Mouse (Mus musculus) left cerebral cortex, postnatal 4 days (tissue): ENCODE data around the gene Khnyn. TPM values are rescaled to one million over a fixed set of nuclear protein-coding genes. Genes with fewer than 3 reads are reported as not detected.

Source experiments
- DNase-seq: peaks from one replicate; pipeline ENCODE4 v3.0.0-alpha.2; 2022
- intact Hi-C: fragments of 180-260 bp; cut with DNase I; formaldehyde crosslinking; loops from one replicate; pipeline ENCODE4 v1.15.1; 2025
- total RNA-seq, 2 experiments: library from RNA; stranded (reverse); gene quantifications; 2 replicates each; pipeline ENCODE4 v1.2.3; 2021

The Khnyn gene
- 10 to 100 TPM; 12.5 to 13.4 TPM for total RNA-seq

GRCm38 (mm10) chr14:55884713-55885113 is at the start of gene Khnyn:
Khnyn (plus strand) TSS chr14:55884947.
- peak; percentile 92 for DNase-seq
- intact Hi-C loops = no loop called here

GRCm38 (mm10) chr14:55838312-55838711 is 46.4 kb upstream of the Khnyn start:
- intact Hi-C loops = no loop called here
- no peak for DNase-seq

DNA sequence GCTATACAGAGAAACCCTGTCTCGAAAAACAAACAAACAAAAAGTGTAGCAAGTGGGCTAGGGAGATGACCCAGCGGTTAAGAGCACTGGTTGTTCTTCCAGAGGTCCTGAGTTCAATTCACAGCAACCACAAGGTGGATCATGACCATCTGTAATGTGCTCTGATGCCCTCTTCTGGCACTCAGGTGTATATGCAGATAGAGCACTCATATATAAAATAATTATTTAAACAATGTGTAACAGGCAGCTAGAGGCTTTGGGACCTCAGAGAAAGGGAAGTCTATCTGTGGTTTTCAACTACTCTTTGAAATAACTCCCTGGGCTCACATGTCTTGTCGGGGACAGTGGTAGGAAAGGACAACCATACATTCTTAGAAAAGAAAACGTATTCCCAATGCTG is 46.0 kb upstream of the Khnyn start:
- no peak for DNase-seq
- intact Hi-C loops = no loop called here

GRCm38 (mm10) chr14:55840853-55841366 is 43.8 kb upstream of the Khnyn start:
- no peak for DNase-seq

GRCm38 (mm10) chr14:55842794-55843193 is 42.0 kb upstream of the Khnyn start:
- intact Hi-C loops = no loop called here
- DNase-seq = no peak

More at GRCm38 (mm10) chr14:55840853-55841366, 43.8 kb upstream of the Khnyn start:
- intact Hi-C loops = no loop called here

- no peak for DNase-seq
- intact Hi-C loops = no loop called here
Observed at GRCm38 (mm10) chr14:55845506-55846294, 39.0 kb upstream of the Khnyn start.

DNA sequence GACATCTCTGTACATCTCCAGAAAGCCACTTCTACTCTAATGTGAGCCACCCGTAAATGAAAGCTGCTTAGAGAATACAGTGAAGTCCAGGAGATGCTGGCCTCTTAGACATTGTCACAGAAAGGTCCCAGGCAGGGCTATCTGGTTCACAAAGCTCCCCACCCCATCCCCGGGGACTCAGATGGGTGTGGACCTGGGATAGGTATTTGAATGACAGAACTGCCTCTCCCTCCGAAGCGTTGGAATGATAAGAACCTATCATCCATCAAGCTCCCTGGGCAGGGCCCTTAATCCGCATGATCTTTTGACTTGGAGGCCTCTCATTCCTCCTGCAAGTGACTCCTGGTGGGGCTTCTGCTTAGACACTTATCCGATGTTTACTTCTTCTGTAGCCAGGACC is 33.9 kb upstream of the Khnyn start:
- intact Hi-C loops = no loop called here
- no peak for DNase-seq

GRCm38 (mm10) chr14:55852646-55853551 is 31.8 kb upstream of the Khnyn start:
- DNase-seq = peak; percentile 79
- intact Hi-C loops = no loop called here

DNA sequence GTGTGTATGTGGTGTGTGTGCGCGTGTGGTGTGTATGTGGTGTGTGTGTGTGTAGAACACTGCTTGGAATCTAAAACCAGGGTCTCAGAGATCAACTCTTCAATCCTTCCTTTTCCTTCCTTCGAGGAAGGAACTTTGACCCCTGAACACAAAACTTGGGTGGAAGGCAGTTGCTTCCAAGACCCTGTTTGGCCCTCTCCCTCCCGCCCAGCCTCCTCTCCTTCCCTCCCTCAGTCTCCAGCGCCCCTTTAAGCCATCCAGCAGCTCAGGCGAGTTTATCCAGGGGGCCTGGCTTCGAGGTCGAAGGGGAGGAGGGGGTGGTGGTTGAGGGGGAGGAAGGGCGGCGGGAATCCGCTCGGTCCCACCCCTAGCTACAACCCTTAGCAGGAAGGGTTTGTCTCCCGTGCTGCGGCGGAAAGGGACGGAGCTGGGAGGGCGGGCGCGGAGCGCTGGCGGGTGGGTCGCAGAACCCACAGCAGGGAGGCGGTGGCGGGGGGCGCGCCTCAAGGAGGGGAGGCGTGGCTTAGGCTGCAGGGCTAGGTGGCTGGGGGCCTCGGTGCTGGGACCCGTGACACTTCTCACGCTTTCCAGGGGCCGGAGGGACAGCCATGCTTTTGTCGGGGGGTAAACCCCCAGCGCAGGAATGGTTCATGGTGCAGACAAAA is 31.0 kb upstream of the Khnyn start, which contains the start of gene Nynrin:
Gene Nynrin (plus strand): TSS at position 390 of the 665 bp plus-strand sequence.
- DNase-seq = peak; percentile 75
- intact Hi-C loops = no loop called here

DNA sequence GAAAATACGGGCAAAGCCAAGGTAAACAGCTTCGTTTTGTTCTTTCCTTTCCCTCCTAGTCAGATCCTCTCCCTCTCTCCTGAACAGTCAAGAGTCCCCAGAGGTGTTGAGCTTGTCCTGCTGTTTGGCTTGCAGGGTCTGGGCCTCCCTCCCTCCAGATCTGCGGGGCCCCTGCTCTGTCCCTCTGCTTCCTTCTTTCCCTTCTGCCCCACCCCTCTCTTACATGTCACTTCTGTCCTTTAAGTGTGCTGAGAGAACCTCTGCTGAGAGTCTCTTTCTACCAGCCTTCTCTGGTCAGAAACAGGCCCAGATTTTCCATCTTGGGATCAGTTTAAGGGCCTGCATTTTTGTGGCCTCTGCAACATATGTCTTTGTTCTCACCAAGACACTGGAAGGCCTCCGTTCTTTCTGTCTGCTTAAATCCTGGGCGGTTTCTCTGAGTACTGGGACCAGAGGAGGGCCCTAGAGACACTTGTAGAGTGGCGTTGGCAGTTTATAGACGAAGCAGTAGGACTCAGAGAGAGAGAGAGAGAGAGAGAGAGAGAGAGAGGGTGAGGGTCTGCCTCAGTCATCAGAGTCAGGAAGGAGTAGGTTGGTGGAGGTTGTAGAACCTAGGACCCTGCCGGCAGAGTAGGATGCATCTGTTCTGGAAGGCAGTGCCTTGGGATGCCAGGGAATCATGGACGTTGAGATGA is 30.2 kb upstream of the Khnyn start:
- no peak for DNase-seq
- intact Hi-C loops = no loop called here

- DNase-seq = no peak
- intact Hi-C loops = no loop called here
Observed at GRCm38 (mm10) chr14:55855101-55855561, 29.6 kb upstream of the Khnyn start.

- intact Hi-C loops = no loop called here
- DNase-seq = no peak
Observed at GRCm38 (mm10) chr14:55857588-55857987, 27.2 kb upstream of the Khnyn start.

- DNase-seq = no peak
- intact Hi-C loops = loop anchor here (5.0 kb wide), 1 partner anchor 40 kb away; the partner anchor contains the start of gene Nfatc4
Observed at GRCm38 (mm10) chr14:55862186-55862585, 22.6 kb upstream of the Khnyn start.

GRCm38 (mm10) chr14:55862970-55863369 is 21.8 kb upstream of the Khnyn start:
- DNase-seq = no peak
- intact Hi-C loops = loop anchor here (5.0 kb wide), 1 partner anchor 41 kb away; the partner anchor contains the start of gene Nfatc4

DNA sequence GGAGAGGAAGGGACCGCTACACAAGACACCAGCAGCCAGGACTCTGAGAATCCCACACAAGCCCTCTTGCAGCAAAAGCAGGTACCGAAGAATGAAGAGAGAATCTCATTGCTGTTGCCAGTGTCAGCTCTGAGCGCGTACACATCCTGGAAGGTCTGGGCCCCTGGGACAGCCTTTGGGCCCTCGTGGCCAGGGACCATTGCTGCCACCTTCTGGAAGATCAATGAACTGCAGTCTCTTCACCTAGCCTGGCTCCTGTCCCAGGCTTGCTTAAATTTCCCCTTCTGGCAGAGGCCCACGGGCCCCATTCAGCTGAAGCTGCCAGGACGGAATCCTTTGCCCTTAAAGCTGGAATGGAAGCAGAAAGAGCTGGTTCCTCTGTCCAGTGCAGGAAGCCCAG is 21.0 kb upstream of the Khnyn start:
- DNase-seq = peak; percentile 75
- intact Hi-C loops = loop anchor here (5.0 kb wide), 1 partner anchor 41 kb away; the partner anchor contains the start of gene Nfatc4

- DNase-seq = peak; percentile 51
- intact Hi-C loops = no loop called here
Observed at GRCm38 (mm10) chr14:55866962-55867361, 17.8 kb upstream of the Khnyn start.

- intact Hi-C loops = no loop called here
- DNase-seq = no peak
Observed at GRCm38 (mm10) chr14:55868230-55869026, 16.3 kb upstream of the Khnyn start.

DNA sequence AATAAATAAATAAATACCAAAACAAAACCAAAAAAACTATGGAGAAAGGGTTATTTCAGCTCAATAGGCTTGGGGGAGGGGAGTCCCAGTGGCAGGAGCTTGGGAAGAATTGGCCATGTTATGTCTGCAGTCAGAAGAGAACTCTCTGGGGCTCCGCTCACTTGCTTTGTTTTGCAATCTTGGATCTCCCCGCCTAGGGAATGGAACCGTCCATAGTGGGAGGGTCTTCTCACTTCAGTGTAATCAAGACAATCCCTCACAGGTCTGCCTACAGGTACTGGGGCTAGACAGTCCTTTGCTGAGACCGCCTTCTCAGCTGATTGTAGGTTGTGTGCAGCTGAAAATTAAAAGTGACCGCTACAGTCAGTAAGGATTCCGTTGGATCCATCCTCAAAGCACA is 15.2 kb upstream of the Khnyn start:
- intact Hi-C loops = no loop called here

DNA sequence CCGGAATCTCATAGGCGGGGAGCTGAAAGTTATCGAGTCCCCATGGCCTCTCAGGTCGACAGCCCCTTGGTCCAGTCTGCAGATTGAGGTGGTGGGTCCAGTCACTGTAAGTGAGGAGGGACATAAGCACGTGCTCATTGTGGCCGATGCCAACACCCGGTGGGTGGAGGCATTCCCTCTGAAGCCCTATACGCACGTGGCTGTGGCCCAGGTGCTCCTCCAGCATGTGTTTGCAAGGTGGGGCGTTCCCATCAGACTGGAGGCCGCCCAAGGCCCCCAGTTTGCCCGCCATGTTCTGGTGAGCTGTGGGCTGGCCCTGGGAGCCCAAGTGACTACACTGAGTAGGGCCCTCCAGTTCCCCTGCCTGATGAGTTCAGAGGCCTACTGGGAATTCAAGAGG is 12.7 kb upstream of the Khnyn start:
- no peak for DNase-seq
- intact Hi-C loops = no loop called here

More for the DNA sequence above, 15.2 kb upstream of the Khnyn start:
- DNase-seq = no peak
